Mouse (Mus musculus) kidney, adult 2 months (tissue): ENCODE measurements around the gene Disp1.

Experiments used
- CTCF ChIP-seq: fragments of 200-500 bp; conservative IDR thresholded peaks from 2 replicates; pipeline ENCODE4 v1.5.1; 2011; ENCODE audit warnings: low read depth, mild to moderate bottlenecking, control low read depth, low read length, moderate library complexity, mixed read lengths; ENCODE audit not compliant: insufficient read depth, insufficient read length
- POLR2A ChIP-seq: fragments of 200-500 bp; IDR thresholded peaks from one replicate; pipeline ENCODE4 v1.6.1; 2011; ENCODE audit warnings: low read depth, low read length, control low read depth

- TF ChIP-seq CTCF (no peak), POLR2A (no peak)
Measured at GRCm38 (mm10) chr1:183081126-183081525, 140.2 kb downstream of the Disp1 start.
